Mouse (Mus musculus) cortical plate, adult 2 months (tissue): ENCODE results near the gene Gde1.

Experiments
- CTCF ChIP-seq: fragments of 200-500 bp; IDR thresholded peaks from 2 replicates; pipeline ENCODE4 v1.5.1; 2011; ENCODE audit warnings: mild to moderate bottlenecking, control low read depth, low read length; ENCODE audit not compliant: insufficient read depth; ENCODE audit errors: extremely low read depth
- POLR2A ChIP-seq: fragments of 200-500 bp; IDR thresholded peaks from 2 replicates; pipeline ENCODE4 v1.6.1; 2011; ENCODE audit warnings: mild to moderate bottlenecking, low read length, control low read depth; ENCODE audit not compliant: insufficient read depth; ENCODE audit errors: extremely low read depth

- TF ChIP-seq CTCF (no peak), POLR2A (no peak)
These were observed 1.6 kb upstream of the Gde1 start for GRCm38 (mm10) chr7:118707216-118707615.
